Mouse (Mus musculus): ENCODE results near the gene Hbb-bh1. TPM values are rescaled to one million over a fixed set of nuclear protein-coding genes. Genes with fewer than 3 reads are reported as not detected.
"Not testable (repeated sequence)": the region's sequence is repeated elsewhere in the genome, so short reads cannot be mapped to it uniquely, and the experiment has no call there.

Gene Hbb-bh1
- polyA plus RNA-seq, 1 experiment from 2014 or later, result 4.0 TPM

DNA sequence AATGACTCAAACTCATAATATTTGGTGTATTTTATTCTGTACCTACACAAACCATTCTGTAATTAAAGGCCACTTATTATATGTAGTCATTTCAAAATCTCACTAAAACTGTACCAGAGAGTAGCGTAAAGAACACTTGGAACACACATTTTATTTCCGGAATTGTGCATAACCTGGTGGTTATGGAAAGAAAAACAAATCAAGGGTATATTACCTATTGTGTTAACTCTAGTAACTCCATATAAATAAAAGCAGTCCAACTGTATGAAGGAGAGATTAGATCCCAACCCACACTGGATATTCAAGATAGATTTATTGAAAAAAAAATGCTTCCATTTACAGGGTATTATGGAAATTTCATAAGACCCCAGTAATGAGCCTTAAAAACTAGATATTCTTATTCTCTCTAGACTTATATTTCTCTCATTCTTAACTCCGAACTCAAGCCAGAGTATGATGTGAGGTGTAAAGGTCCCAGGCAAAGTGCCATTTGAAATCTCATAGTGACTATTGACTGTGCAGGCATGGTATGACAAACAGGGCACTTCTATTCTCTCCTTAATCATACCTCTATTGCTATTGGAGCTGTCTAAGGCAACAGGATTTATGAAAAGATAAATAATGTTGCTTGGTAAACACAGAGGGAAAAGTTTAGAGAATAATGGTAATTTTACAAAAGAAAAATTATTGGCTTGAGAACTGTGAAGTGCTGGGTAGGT lies 17.3 kb downstream of the Hbb-bh1 start:
- no peak for DNase-seq
- Histone ChIP-seq H3K4me2 (ENCODE audit: low read length) (no peak overlapping the region), H3K9ac (replicated peaks; ENCODE audit: low read length) (no peak overlapping the region), H3K36me3 (ENCODE audit: control insufficient read depth, insufficient read depth, low read length) (no peaks in the 10 kb centered on the region), H3K27ac (replicated peaks; ENCODE audit: low read depth, low read length) (no peak overlapping the region), H3K4me1 (ENCODE audit: control insufficient read depth, insufficient read depth, low read length) (no peaks in the 10 kb centered on the region), H3K9me3 (ENCODE audit: control insufficient read depth, low read length) (no peaks in the 10 kb centered on the region), H3K27me3 (ENCODE audit: control insufficient read depth, insufficient read depth, low read length) (no peaks in the 10 kb centered on the region), H3K4me3 (replicated peaks; ENCODE audit: low read depth, low read length) (no peak overlapping the region)
- no peak for ATAC-seq (ENCODE audit: low FRiP score, low TSS enrichment)
- WGBS, result 95% methylated on average over 3 of the region's 3 CpGs

DNA sequence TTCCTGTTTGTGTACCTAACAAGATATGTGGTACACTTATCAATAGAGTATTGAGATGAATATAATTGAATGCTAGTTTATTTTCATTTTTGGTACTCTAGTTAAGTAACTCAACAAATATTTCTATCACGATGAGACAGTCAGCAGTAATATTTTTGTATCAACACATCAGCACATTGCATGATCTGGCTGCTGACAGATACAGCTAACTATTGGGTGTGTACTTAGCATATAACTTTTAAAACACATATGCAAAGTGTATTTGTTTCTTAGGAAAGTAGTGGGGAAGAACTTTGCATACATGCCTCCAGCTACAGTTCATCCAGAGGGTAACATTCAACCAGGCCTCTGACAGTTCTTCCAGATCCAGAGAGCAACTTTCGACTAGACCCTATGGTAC lies 18.4 kb downstream of the Hbb-bh1 start:
- DNase-seq, result no peak
- H3K4me2 ChIP-seq (ENCODE audit: low read length), result no peak overlapping the region
- H3K27ac ChIP-seq (replicated peaks; ENCODE audit: low read depth, low read length), result no peak overlapping the region
- no peak overlapping the region for H3K4me3 ChIP-seq (replicated peaks; ENCODE audit: low read depth, low read length)
- no peak for ATAC-seq (ENCODE audit: low FRiP score, low TSS enrichment)
- no peaks in the 10 kb centered on the region for H3K9me3 ChIP-seq (ENCODE audit: control insufficient read depth, low read length)
- H3K9ac ChIP-seq (replicated peaks; ENCODE audit: low read length), result no peak overlapping the region
- WGBS, result 87% methylated on average over 2 of the region's 2 CpGs
- H3K27me3 ChIP-seq (ENCODE audit: control insufficient read depth, insufficient read depth, low read length), result no peaks in the 10 kb centered on the region
- no peaks in the 10 kb centered on the region for H3K36me3 ChIP-seq (ENCODE audit: control insufficient read depth, insufficient read depth, low read length)
- H3K4me1 ChIP-seq (ENCODE audit: control insufficient read depth, insufficient read depth, low read length), result no peaks in the 10 kb centered on the region

DNA sequence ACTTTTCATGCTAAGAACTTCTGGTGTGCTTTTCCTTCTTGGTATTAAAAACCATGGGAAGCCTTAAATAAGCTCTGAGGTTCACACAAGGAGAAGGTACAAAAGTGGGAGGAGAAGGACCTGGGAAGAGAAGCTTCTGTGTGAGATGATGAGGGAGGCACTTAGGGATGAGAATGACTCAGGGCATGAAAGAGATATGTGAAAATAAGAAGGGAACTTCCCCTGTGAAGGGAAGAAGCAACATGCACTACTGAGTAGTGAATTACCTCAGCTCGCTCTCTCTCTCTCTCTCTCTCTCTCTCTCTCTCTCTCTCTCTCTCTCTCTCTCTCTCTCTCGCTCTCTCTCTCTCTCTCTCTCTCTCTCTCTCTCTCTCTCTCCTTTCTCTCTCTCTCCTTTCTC lies 27.9 kb downstream of the Hbb-bh1 start:
- H3K9me3 ChIP-seq (ENCODE audit: control insufficient read depth, low read length); H3K36me3 ChIP-seq (ENCODE audit: control insufficient read depth, insufficient read depth, low read length); H3K27me3 ChIP-seq (ENCODE audit: control insufficient read depth, insufficient read depth, low read length); DNase-seq; H3K9ac ChIP-seq (replicated peaks; ENCODE audit: low read length); H3K4me3 ChIP-seq (replicated peaks; ENCODE audit: low read depth, low read length); H3K4me2 ChIP-seq (ENCODE audit: low read length); ATAC-seq (ENCODE audit: low FRiP score, low TSS enrichment); H3K4me1 ChIP-seq (ENCODE audit: control insufficient read depth, insufficient read depth, low read length); H3K27ac ChIP-seq (replicated peaks; ENCODE audit: low read depth, low read length): not testable (repeated sequence)
- WGBS, result 83% methylated on average over 1 of the region's 2 CpGs

DNA sequence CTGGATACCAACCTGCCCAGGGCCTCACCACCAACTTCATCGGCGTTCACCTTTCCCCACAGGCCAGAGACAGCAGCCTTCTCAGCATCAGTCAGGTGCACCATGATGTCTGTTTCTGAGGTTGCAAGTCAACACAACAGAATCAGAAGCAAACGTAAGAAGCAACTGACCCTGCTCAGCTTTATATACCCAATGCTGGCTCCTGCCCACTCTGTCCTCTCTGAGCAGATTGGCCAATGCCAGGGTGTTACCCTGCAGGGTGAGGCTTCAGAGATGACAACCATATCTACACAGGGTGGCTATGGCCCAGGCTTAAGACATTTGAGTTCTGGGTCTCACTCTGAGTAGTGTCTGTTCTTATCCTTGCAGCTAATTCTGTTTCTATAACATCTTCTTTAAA lies 29.2 kb downstream of the Hbb-bh1 start, which contains the start of gene Hbb-bt:
Hbb-bt (minus strand) TSS at position 231 of the 400 bp plus-strand sequence.
- H3K4me3 ChIP-seq (replicated peaks; ENCODE audit: low read depth, low read length), result no peak within 1 kb of the TSS
- WGBS, result 93% methylated on average over 3 of the region's 3 CpGs
- no peaks in the 10 kb centered on the region for H3K4me1 ChIP-seq (ENCODE audit: control insufficient read depth, insufficient read depth, low read length)
- DNase-seq, result no peak
- no peak within 1 kb of the TSS for H3K27ac ChIP-seq (replicated peaks; ENCODE audit: low read depth, low read length)
- no peaks in the 10 kb centered on the region for H3K9me3 ChIP-seq (ENCODE audit: control insufficient read depth, low read length)
- no peaks in the 10 kb centered on the region for H3K36me3 ChIP-seq (ENCODE audit: control insufficient read depth, insufficient read depth, low read length)
- H3K27me3 ChIP-seq (ENCODE audit: control insufficient read depth, insufficient read depth, low read length), result no peaks in the 10 kb centered on the region
- no peak for ATAC-seq (ENCODE audit: low FRiP score, low TSS enrichment)
- no peak within 1 kb of the TSS for H3K4me2 ChIP-seq (ENCODE audit: low read length)
- no peak within 1 kb of the TSS for H3K9ac ChIP-seq (replicated peaks; ENCODE audit: low read length)

DNA sequence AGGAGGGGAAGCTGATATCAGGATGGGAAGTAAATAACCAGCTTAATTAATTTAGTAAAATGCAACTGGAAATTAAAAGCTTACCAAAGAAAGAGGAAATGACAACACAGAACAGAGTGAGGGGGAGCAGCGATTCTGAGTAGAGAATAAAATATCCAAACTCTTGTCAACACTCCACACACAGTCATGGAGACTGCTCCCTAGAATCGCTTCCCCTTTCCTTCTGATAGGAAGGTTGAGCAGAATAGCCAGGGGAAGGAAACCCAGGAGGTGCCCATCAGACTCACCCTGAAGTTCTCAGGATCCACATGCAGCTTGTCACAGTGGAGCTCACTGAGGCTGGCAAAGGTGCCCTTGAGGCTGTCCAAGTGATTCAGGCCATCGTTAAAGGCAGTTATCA lies 29.8 kb downstream of the Hbb-bh1 start:
- H3K9ac ChIP-seq (replicated peaks; ENCODE audit: low read length); H3K4me2 ChIP-seq (ENCODE audit: low read length); H3K9me3 ChIP-seq (ENCODE audit: control insufficient read depth, low read length); H3K27me3 ChIP-seq (ENCODE audit: control insufficient read depth, insufficient read depth, low read length); ATAC-seq (ENCODE audit: low FRiP score, low TSS enrichment); H3K27ac ChIP-seq (replicated peaks; ENCODE audit: low read depth, low read length); H3K4me1 ChIP-seq (ENCODE audit: control insufficient read depth, insufficient read depth, low read length); H3K36me3 ChIP-seq (ENCODE audit: control insufficient read depth, insufficient read depth, low read length); DNase-seq; H3K4me3 ChIP-seq (replicated peaks; ENCODE audit: low read depth, low read length): not testable (repeated sequence)
- no CpG with 5 or more reads among the region's 3 CpGs for WGBS

DNA sequence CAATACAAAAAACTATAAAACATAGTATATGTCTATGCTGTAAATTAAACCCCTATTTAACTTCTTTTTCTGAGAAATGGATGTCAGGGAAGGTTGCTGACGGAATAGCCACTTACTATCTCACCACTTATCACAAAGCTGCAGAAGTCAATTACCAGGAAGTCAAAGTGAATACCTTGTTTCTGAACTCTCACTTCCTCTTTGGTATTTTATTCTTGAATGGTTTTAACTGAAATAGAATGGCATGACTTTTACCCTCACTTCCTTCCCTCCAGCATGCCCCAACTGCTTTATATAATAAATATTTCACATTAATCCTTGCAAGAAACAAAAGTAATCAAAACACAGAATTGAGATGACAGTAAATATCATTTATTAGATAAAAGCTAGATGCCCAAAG lies 30.8 kb downstream of the Hbb-bh1 start:
- no peaks in the 10 kb centered on the region for H3K4me1 ChIP-seq (ENCODE audit: control insufficient read depth, insufficient read depth, low read length)
- WGBS, result 64% methylated on average over 1 of the region's 1 CpGs
- no peak for DNase-seq

DNA sequence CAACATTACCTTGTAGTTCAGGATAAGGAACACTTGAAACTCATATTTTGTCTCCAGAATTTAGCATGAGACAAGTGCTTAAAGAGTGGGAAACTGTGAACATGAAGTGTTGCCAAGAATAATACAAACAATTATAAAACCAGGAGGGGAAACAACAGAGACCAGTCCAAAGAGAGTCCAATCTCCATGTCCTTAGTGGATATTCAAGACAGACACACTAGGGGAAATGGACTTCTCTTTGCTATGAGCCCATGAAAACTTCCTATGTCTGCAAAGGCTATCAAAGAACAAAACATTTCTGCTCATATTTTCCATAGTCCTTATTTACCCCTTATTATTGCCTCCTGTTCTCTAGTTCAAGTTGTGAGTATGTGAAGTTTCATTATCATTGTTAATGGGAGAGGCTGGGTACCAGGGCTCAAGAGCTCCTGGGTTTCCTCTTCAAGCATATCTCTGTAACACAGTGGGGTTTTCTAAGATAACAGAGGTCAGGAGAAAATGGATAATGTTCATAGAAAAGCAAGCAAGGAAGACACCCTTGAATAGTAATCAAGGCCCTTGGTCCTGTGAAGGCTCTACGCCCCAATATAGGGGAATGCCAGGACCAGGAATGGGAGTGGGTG lies 31.6 kb downstream of the Hbb-bh1 start:
- no peaks in the 10 kb centered on the region for H3K9me3 ChIP-seq (ENCODE audit: control insufficient read depth, low read length)
- WGBS, result 92% methylated on average over 1 of the region's 1 CpGs
- H3K36me3 ChIP-seq (ENCODE audit: control insufficient read depth, insufficient read depth, low read length), result no peaks in the 10 kb centered on the region
- no peak overlapping the region for H3K4me3 ChIP-seq (replicated peaks; ENCODE audit: low read depth, low read length)
- no peak overlapping the region for H3K4me2 ChIP-seq (ENCODE audit: low read length)
- H3K27ac ChIP-seq (replicated peaks; ENCODE audit: low read depth, low read length), result no peak overlapping the region
- H3K9ac ChIP-seq (replicated peaks; ENCODE audit: low read length), result no peak overlapping the region
- H3K27me3 ChIP-seq (ENCODE audit: control insufficient read depth, insufficient read depth, low read length), result no peaks in the 10 kb centered on the region
- no peaks in the 10 kb centered on the region for H3K4me1 ChIP-seq (ENCODE audit: control insufficient read depth, insufficient read depth, low read length)
- DNase-seq, result no peak
- no peak for ATAC-seq (ENCODE audit: low FRiP score, low TSS enrichment)

More for the DNA sequence above, 30.8 kb downstream of the Hbb-bh1 start:
- Histone ChIP-seq H3K9me3 (ENCODE audit: control insufficient read depth, low read length) (no peaks in the 10 kb centered on the region), H3K9ac (replicated peaks; ENCODE audit: low read length) (no peak overlapping the region), H3K27me3 (ENCODE audit: control insufficient read depth, insufficient read depth, low read length) (no peaks in the 10 kb centered on the region), H3K27ac (replicated peaks; ENCODE audit: low read depth, low read length) (no peak overlapping the region), H3K36me3 (ENCODE audit: control insufficient read depth, insufficient read depth, low read length) (no peaks in the 10 kb centered on the region), H3K4me2 (ENCODE audit: low read length) (no peak overlapping the region), H3K4me3 (replicated peaks; ENCODE audit: low read depth, low read length) (no peak overlapping the region)
- ATAC-seq (ENCODE audit: low FRiP score, low TSS enrichment), result no peak

DNA sequence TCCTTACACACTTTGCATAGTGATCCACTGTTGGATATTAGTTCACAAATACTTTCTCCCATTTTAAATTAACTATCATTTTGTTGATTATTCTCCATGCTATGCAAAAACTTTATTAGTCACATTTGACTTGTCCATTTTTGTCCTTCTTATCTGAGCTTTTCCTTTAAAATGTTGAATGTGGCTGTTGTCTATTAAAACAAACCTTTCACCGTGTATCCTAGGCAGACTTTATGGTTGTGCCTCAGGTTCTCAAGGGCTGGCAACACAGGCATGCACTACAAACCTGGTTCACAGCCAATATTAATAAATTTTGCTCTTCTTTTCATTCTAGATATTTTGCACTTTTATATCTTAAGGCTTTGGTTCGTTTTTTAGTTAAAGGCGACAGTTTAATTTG lies 32.2 kb downstream of the Hbb-bh1 start:
- DNase-seq (no peak), ATAC-seq (ENCODE audit: low FRiP score, low TSS enrichment) (no peak)
- H3K9me3 ChIP-seq (ENCODE audit: control insufficient read depth, low read length), result no peaks in the 10 kb centered on the region
- no peaks in the 10 kb centered on the region for H3K27me3 ChIP-seq (ENCODE audit: control insufficient read depth, insufficient read depth, low read length)
- H3K4me3 ChIP-seq (replicated peaks; ENCODE audit: low read depth, low read length), result no peak overlapping the region
- H3K4me1 ChIP-seq (ENCODE audit: control insufficient read depth, insufficient read depth, low read length), result no peaks in the 10 kb centered on the region
- WGBS, result 84% methylated on average over 3 of the region's 3 CpGs
- H3K27ac ChIP-seq (replicated peaks; ENCODE audit: low read depth, low read length), result no peak overlapping the region
- no peaks in the 10 kb centered on the region for H3K36me3 ChIP-seq (ENCODE audit: control insufficient read depth, insufficient read depth, low read length)
- no peak overlapping the region for H3K4me2 ChIP-seq (ENCODE audit: low read length)
- no peak overlapping the region for H3K9ac ChIP-seq (replicated peaks; ENCODE audit: low read length)

DNA sequence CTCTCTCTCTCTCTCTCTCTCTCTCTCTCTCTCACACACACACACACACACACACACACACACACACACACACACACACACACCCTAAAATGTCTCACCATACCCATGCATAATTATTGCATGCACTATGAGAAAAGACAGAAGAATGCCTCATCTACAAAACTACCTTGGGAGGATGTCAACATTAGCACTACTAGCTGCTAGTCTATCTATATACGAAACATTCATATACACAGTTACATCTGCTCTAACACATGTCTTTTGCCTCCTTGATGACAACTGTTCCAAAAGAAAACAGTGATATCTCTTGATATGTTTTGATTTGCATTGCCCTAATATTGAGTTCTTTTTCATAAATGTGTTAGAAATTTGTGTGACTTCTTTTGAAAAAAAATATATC lies 32.7 kb downstream of the Hbb-bh1 start:
- DNase-seq, result no peak

More for the DNA sequence above, 32.7 kb downstream of the Hbb-bh1 start:
- ATAC-seq (ENCODE audit: low FRiP score, low TSS enrichment), result no peak
- 82% methylated on average over 1 of the region's 1 CpGs for WGBS
- no peaks in the 10 kb centered on the region for H3K9me3 ChIP-seq (ENCODE audit: control insufficient read depth, low read length)
- no peak overlapping the region for H3K9ac ChIP-seq (replicated peaks; ENCODE audit: low read length)
- H3K4me1 ChIP-seq (ENCODE audit: control insufficient read depth, insufficient read depth, low read length), result no peaks in the 10 kb centered on the region
- H3K4me2 ChIP-seq (ENCODE audit: low read length), result no peak overlapping the region
- no peaks in the 10 kb centered on the region for H3K36me3 ChIP-seq (ENCODE audit: control insufficient read depth, insufficient read depth, low read length)
- no peak overlapping the region for H3K4me3 ChIP-seq (replicated peaks; ENCODE audit: low read depth, low read length)
- no peaks in the 10 kb centered on the region for H3K27me3 ChIP-seq (ENCODE audit: control insufficient read depth, insufficient read depth, low read length)
- H3K27ac ChIP-seq (replicated peaks; ENCODE audit: low read depth, low read length), result no peak overlapping the region
